Mouse (Mus musculus) cerebellum, adult 11 months (tissue): Measurements from ENCODE around the gene Tenm2.

Experiments used
- DNase-seq: peaks from one replicate; pipeline ENCODE4 v3.0.0; 2022

The Tenm2 gene

DNA sequence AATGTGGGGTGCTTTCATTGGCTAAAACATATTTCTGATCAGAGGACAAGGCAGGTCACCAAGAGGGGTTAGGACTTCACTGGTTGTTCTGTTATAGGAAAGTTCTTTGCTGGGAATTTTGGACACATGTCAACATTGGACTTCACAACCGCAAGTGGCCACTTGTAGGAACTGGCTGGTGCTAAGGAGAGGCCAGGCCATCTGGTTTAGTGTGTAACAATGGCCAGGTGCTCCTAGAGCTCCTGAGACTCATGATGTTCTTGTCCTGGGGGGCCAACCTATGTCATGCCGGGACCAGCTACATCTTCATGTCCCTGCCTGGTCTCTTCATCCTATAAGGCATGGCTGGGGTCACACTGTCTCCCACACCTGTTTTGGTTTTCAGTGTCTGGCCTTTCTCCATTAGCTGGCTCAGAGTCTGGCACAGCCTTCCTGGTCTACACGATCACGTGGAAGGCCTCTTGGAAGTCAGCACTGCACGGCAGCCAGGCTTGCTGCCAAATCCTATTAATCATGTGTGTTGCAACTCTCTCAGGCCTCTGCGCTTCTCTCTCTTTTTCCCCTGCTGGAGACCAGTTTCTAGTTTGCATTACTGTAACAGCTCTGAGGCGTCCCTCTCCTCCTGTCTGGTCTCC is 1199.6 kb downstream of the Tenm2 start:
- DNase-seq: peak; percentile 59

GRCm38 (mm10) chr11:36031751-36032150 is 1204.0 kb downstream of the Tenm2 start:
- no peak for DNase-seq

DNA sequence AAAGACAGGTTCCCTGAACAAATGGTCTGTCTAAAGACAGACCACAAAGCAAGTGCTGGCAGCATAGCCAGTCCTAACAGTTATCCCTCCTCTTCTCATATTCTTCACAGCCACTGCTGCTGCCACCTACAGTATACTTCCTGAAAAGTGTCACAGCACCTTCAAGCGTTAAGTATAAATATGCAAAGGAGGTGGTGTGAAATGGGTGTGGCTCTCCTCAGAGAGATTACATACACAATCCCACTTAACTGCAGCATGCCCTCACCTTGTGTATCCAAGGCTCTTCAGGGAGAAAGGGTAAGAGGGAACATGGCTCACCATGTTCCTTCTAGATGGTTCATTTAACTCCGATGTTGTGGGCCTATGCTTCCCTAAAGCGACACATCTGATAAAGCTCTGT is 1215.8 kb downstream of the Tenm2 start:
- DNase-seq: no peak

- no peak for DNase-seq
These were observed 1222.6 kb downstream of the Tenm2 start for GRCm38 (mm10) chr11:36013179-36013578.

- DNase-seq: no peak
These were observed 1226.2 kb downstream of the Tenm2 start for GRCm38 (mm10) chr11:36009281-36010208.

GRCm38 (mm10) chr11:36002900-36003299 is 1232.9 kb downstream of the Tenm2 start:
- DNase-seq: no peak

GRCm38 (mm10) chr11:36001282-36001970 is 1234.3 kb downstream of the Tenm2 start:
- DNase-seq: peak; percentile 84

DNA sequence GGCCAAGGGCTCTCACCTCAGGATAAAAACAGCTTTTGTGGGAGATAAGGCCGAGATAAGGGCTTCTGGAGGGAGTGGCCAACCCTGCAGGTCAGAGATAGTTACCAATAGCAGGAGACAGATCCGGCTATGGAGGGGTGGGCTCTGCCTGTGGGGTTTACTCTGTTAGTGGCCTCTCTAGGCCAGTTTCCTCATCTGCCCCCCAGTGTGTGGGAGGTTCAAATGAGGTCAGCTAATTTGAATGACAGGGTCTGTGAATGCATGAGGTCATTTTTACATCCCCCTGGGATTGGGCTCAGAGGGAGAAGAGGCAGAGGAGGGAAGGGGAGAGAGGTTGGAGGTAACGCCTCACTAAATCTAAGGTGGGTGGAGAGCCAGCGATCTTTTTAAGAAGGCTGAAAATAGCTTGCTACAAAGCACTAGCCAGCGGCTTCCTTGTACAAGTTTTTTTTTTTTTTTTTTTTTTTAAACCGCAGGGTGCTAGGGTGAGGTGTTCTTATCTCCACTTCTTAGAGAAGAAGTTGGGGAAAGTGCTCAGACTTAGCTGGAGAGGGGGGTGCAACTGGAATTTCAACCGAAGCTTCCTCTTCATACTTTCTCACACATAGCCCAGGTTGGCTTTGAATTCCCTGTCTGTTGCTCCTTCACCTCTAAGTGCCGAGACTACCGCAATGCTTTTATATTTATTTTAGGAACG is 1235.0 kb downstream of the Tenm2 start:
- no peak for DNase-seq

- no peak for DNase-seq
These were observed 1235.7 kb downstream of the Tenm2 start for GRCm38 (mm10) chr11:36000038-36000437.

DNA sequence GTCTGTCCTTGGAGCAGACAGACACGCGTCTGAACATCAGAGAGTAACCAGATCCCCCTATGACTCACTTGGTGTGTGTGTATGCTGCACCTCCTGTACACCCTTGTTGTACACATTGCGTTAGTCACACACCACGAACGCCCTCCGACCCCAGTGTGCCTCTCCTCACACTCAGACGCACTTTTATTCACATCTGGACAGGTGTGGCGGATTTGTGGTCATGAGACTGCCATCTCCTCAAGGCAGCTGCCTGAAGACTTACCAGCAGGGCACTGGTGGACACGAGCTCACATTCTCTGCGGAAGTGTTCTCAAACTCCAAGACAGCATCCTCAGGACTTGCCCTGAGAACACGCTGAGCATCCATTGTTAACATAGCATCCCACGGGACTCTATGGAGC is 1237.7 kb downstream of the Tenm2 start:
- DNase-seq: no peak

DNA sequence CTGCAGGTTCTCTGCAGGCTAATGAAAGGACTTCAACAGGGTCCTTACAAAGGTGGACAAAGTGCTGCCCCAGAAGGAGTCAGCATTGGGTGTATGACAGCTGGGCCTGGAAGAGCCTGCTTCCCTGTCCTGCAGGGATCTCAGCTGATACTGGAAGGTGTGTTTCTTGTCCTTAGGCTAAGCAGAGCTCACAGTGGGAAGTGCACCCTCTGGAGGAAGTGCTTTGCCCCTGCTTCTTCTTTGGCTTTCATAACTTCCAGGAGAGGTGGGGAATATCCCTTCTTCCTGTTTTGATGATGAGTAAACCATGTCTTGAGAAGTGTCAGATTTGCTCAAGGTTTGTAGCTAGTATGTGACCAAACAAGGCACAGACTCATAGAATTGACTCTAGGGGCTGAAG is 1240.5 kb downstream of the Tenm2 start:
- no peak for DNase-seq

GRCm38 (mm10) chr11:35991846-35992245 is 1243.9 kb downstream of the Tenm2 start:
- no peak for DNase-seq

- no peak for DNase-seq
These were observed 1245.8 kb downstream of the Tenm2 start for GRCm38 (mm10) chr11:35989967-35990366.

- DNase-seq: peak; percentile 34
These were observed 1249.8 kb downstream of the Tenm2 start for GRCm38 (mm10) chr11:35985841-35986393.

GRCm38 (mm10) chr11:35982734-35983133 is 1253.0 kb downstream of the Tenm2 start:
- peak; percentile 50 for DNase-seq

- peak; percentile 26 for DNase-seq
These were observed 1255.3 kb downstream of the Tenm2 start, which contains the start of gene Wwc1 for GRCm38 (mm10) chr11:35980411-35980917. Wwc1 (minus strand) TSS chr11:35980527.

DNA sequence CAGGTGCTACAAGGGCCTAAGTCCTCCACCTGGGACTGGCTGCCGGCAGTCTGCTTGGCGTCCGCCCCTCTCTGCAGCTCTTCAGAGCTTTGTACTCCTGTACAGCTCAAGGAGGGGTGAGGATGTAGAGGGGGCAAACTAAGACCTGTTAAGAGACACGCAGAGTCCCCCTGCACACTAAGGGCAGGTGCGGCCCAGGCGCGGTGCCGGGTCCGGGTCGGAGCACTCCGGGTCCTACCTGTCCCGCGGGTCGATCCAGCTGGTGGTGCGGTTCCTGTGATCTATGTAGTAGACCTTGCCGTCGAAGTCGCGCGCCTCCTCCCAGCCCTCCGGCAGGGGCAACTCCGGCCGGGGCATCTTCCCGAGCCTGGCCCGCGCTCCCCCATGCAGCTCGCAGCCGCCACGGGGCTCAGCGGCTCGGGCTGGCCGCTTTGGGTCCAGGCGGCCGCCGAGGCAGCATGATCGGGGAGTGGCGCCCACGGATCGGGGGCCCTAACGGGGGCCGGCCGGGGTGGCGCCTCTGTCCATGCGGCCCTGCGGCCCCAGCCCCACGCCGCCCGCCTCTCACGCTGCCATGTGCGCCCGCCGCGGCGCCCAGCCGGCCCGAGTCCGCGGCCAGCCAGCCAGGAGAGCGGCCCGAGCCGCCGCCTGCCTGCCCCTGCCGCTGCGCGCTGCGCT is 1255.9 kb downstream of the Tenm2 start:
- no peak for DNase-seq

DNA sequence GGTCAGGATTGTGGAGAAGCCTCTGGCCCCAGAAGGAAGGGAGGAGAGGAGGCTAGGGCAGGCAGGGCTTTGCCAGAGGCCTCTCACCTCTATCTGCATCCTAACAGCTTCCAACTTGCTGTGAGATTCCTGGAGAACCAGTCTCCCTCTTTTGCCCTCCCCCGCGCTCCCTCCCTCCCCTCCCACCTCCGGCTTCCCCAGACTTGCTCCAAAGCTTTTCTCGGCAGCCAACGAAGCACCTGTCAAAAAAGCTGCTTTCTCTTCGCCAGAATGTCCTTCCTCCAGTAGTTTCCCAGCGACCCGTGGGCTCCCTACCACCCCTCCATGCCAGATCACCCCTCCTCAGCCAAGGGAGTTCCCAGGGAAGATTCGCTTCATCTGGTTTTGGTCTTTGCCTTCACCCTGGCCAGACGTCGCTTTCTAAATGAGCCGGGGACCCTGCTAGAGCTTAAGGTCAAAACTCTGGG is 1256.5 kb downstream of the Tenm2 start:
- DNase-seq: no peak

DNA sequence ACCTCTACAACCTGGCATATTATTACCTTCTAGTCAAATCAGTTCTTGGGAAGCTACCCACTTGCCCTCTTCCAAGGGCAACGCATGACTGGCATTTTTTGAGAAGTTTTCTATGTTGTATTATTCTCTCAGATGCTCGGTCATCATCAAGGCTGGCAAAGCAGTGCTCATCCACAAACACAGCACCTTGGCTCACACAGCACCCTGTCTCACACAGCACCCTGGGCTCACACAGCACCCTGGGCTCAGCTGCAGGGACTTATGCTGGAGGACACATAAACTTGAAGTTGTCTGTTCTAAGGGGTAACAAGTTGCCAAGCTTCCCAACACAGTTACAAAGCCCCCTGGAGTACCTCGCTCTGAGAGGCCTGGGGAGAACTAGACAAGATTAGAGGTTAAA is 1258.0 kb downstream of the Tenm2 start:
- DNase-seq: no peak

- DNase-seq: no peak
These were observed 1258.7 kb downstream of the Tenm2 start for GRCm38 (mm10) chr11:35977096-35977495.

DNA sequence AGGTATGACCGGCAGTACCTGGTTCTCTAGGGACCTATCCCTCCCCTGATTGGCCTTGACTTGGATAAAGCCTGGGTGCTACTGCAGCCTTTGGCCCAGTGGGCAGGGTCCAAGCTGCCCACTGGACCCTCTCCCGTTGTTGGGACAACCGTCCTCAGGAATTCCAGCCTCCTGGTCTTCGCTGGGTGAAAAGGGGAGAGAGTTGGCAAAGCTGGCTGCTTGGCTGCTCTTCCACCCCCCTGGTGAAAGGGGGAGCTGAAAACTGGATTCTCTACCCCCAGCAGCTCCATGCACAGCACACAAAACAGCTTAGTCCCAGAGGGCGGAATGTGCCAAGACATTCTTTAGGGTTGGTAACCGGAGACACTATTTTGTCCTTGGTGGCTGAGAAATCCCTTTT is 1259.3 kb downstream of the Tenm2 start:
- no peak for DNase-seq
